Mouse (Mus musculus) CD8-positive naive resting alpha-beta T cell, adult 57 days (primary cell): Measurements from ENCODE around the gene Ano9. TPM values are rescaled to one million over a fixed set of nuclear protein-coding genes. Genes with fewer than 3 reads are reported as not detected.

Source experiments
- total RNA-seq: library from RNA; stranded (reverse); gene quantifications from one replicate; pipeline ENCODE4 v1.2.4, GENCODE M21; 2023

Ano9 gene
- total RNA-seq: not detected

DNA sequence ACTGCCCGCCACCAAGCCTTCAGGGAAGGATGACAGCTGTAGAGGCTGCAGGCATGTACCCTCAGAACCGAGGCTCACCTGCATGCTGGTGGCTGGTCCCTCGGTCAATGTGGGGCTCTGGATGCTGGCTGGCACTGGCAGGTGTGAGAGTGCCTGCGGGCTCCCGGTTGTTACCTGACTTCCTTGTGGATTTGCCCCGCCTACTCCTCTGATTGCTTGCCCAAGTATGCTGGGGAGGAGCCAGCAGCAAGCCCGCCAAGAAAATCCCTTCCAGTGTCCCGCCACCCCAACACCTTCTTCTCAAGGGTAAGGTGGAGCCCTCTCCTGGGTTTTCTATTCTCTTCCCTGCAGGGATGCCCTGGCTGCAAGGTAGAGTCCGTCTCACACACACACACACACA, at the start of gene Ano9:
Gene Ano9 (minus strand): TSS at position 171 of the 400 bp plus-strand sequence.

DNA sequence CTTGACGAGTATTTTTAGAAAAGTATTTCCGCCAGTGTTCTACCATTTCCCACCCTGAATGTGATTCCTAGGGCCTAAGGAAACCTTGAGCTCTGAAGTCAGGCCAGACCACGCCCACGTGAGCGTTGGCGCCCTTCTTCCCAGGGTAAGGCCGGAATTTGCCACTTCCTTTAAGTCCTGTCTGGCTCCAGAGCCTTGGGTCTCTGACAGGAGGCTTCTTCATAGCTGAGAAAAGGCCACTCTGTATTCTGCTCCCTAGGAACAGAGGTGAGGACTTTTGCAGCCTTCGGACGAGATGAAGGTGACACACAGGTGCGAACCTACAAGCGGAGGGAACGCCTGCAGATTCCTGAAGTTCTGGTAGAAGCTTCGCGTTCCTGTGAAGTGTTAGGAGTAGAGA, 4.6 kb upstream of the Ano9 start, which contains the start of gene Ptdss2:
Gene Ptdss2 (plus strand): TSS at position 138 of the 400 bp plus-strand sequence.

DNA sequence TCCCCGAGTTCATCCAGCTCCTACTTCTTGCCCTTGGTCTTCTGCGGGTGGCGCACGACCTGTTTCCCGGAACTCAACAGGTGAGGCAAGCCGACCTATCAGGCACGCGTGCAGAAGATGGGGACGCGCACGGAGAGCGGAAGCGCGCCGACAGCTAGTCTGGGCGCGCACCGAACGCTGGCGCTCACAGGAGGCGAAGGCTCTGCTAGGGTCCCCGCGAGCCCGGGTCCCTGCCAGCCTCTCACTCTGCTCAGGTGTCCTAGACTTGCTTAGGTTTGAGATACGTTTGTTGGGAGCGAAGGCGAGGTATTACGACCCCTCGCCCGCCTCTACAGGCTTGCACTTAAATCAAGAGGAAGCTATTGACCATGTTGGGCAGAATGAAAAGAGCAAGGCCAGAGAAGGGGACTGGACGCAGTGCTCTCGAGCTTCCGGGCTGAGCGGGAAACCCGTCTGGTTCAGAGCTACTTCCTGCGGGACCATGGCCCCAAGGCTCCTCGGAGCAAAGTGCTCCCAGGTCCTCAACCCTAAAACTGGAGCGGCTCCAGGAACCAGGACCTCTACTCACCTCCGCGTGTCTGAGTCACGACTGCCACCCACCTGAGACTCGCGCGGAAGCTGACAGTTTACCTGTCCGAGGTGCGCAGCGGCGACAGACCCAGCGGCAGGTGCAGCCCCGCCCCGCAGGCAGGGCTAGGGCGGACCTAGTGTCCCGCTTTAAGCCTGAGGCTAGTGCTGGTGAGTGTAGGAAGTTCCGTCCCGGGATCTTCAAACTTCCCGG, 17.5 kb downstream of the Ano9 start, which contains the start of gene Sigirr:
Gene Sigirr (minus strand): TSS at position 662 of the 781 bp plus-strand sequence.

DNA sequence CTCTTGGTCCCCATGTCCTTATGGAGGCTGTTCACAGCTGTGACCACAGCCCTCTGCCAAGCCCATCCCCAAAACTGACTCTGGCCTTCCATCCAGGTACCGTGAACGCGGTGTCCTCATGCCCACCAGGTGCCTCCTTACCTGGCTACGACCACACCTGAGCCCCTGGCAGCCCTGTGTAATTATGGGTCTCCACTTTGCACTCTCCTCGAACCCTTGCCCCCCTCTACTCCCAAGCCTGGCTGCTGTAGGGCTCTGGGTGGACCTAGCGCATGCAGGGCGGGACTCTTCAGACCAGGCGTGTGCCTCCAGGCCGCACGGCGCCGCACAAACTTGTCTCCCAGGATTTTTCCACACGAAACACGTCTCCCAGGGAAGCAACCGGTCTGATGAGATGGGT, 39.8 kb downstream of the Ano9 start, which contains the start of gene Pkp3:
Gene Pkp3 (plus strand): TSS at position 378 of the 400 bp plus-strand sequence.

DNA sequence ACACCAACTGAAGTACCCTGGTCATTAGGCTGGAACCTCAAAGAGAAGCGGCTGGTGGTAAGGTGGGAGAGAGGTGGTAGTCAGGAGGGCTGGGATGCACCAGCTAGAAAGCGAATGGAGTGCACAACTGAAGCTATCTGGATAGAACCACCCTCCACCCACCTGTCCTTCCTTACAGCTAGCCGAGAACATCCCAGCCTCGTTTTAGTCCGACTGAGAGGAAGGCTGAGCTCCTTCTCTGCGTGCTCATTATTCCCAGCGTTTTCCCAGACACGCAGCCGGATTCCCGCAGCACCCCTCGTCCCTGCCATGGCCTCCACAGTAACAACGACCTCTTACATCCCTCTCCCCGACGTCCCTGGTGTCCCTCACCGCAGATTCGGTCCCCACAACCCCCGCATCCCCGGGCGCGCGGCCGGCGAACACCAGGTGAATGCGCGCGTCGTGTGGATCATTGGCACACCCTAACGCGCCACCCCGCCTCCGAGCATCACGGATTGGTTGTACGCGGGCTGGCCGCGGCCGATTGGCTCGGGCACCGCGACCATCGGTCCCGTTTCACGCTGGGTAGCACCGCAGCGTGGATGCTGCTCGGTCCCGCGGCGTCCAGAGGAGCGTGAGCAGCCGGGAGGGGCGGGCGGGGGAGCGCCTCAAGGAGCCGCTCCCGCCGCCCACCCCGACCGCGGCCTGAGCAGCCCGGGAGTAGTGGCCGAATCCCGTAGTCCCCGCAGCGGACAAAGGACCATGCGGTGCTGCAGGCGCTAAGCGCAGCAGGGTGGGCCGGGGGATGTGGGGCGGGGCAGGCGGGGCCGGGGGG, 57.0 kb downstream of the Ano9 start, which contains the start of gene B4galnt4:
Gene B4galnt4 (plus strand): TSS at position 679 of the 817 bp plus-strand sequence.

Other genes with a start within 250 kb of the Ano9 start
- gene Psmd13, start 235.8 kb downstream of the Ano9 start, total RNA-seq: 77.9 TPM
- 8.5 TPM for gene Sirt3, start 235.5 kb downstream of the Ano9 start, total RNA-seq
- gene Cox8b, start 217.4 kb downstream of the Ano9 start, total RNA-seq: not detected
- gene Nlrp6, start 196.9 kb downstream of the Ano9 start, total RNA-seq: not detected
- gene Pgghg, start 176.4 kb downstream of the Ano9 start, total RNA-seq: 10.4 TPM
- gene Ifitm5, start 167.5 kb downstream of the Ano9 start, total RNA-seq: not detected
- gene Gm45717, start 161.9 kb downstream of the Ano9 start, total RNA-seq: not detected
- 16.1 TPM for gene Ifitm2, start 161.8 kb downstream of the Ano9 start, total RNA-seq
- gene Ifitm1, start 150.6 kb downstream of the Ano9 start, total RNA-seq: not detected
- 5.0 TPM for gene Ifitm3, start 107.0 kb downstream of the Ano9 start, total RNA-seq
- 2.3 TPM for gene Ifitm6, start 99.9 kb downstream of the Ano9 start, total RNA-seq
- not detected for gene Gm17387, start 88.7 kb downstream of the Ano9 start, total RNA-seq
- gene B4galnt4, start 56.7 kb downstream of the Ano9 start, total RNA-seq: 1.3 TPM
- gene Pkp3, start 39.6 kb downstream of the Ano9 start, total RNA-seq: 37.8 TPM
- 71.6 TPM for gene Sigirr, start 17.2 kb downstream of the Ano9 start, total RNA-seq
- gene Ptdss2, start 4.6 kb upstream of the Ano9 start, total RNA-seq: 7.1 TPM
- gene Rnh1, start 55.1 kb upstream of the Ano9 start, total RNA-seq: 37.7 TPM
- gene Hras, start 76.2 kb upstream of the Ano9 start, total RNA-seq: 33.2 TPM
- 4.7 TPM for gene Lrrc56, start 76.4 kb upstream of the Ano9 start, total RNA-seq
- gene Lmntd2, start 96.3 kb upstream of the Ano9 start, total RNA-seq: 2.5 TPM
- 8.1 TPM for gene Rassf7, start 98.1 kb upstream of the Ano9 start, total RNA-seq
- 157 TPM for gene Phrf1, start 111.0 kb upstream of the Ano9 start, total RNA-seq
- gene Irf7, start 148.7 kb upstream of the Ano9 start, total RNA-seq: 57.4 TPM
- gene Cdhr5, start 159.0 kb upstream of the Ano9 start, total RNA-seq: not detected
- gene Sct, start 161.3 kb upstream of the Ano9 start, total RNA-seq: not detected
- gene Drd4, start 174.2 kb upstream of the Ano9 start, total RNA-seq: not detected
- 58.1 TPM for gene Deaf1, start 209.9 kb upstream of the Ano9 start, total RNA-seq
- gene Tmem80, start 209.9 kb upstream of the Ano9 start, total RNA-seq: 20.9 TPM
- gene Eps8l2, start 221.1 kb upstream of the Ano9 start, total RNA-seq: not detected